Mouse (Mus musculus): ENCODE measurements around the gene Tmem131l. TPM values are rescaled to one million over a fixed set of nuclear protein-coding genes. Genes with fewer than 3 reads are reported as not detected.

The Tmem131l gene
- total RNA-seq, 2 experiments from 2014 or later: 32.7 to 106 TPM

Other genes starting within 250 kb of the Tmem131l start
- not detected in 2 replicates for gene Tlr2, start 198.4 kb downstream of the Tmem131l start, total RNA-seq (2014; fragmentation: Nextera tagmentation)
- 0.19 and 0.88 TPM in 2 replicates for gene Tlr2, start 198.4 kb downstream of the Tmem131l start, total RNA-seq (2017)
- gene Mnd1, start 115.6 kb upstream of the Tmem131l start, total RNA-seq (2014; fragmentation: Nextera tagmentation): 19.3 and 27.9 TPM in 2 replicates
- 36.5 and 47.5 TPM in 2 replicates for gene Mnd1, start 115.6 kb upstream of the Tmem131l start, total RNA-seq (2017)
- not detected in 2 replicates for gene Gm6525, start 133.9 kb upstream of the Tmem131l start, total RNA-seq (2014; fragmentation: Nextera tagmentation)
- 0.47 and 1.1 TPM in 2 replicates for gene Gm6525, start 133.9 kb upstream of the Tmem131l start, total RNA-seq (2017)